Mouse (Mus musculus) lung, embryonic 14.5 days (tissue): ENCODE results near the gene Smurf2. TPM values are rescaled to one million over a fixed set of nuclear protein-coding genes. Genes with fewer than 3 reads are reported as not detected.

Experiments
- ATAC-seq: fragments of 200-750 bp; cut with Nextera tagmentation; 2 replicates; pipeline ENCODE4 v1.8.0; 2017; ENCODE audit warnings: mild to moderate bottlenecking, moderate TSS enrichment, moderate library complexity; ENCODE audit not compliant: insufficient read depth
- DNase-seq: peaks from one replicate; pipeline ENCODE4 v3.0.0-alpha.2; 2015
- H3K27ac ChIP-seq: fragments of 300-500 bp; sonication (generic); 2 replicates; pipeline ENCODE4 v1.5.1; 2014; ENCODE audit warnings: low read depth, mild to moderate bottlenecking, moderate library complexity
- H3K27me3 ChIP-seq: fragments of 300-500 bp; sonication (generic); 2 replicates; pipeline ENCODE4 v1.6.1; 2014; ENCODE audit warnings: low read length, control low read depth; ENCODE audit not compliant: insufficient read depth
- H3K36me3 ChIP-seq: fragments of 300-500 bp; sonication (generic); 2 replicates; pipeline ENCODE4 v1.6.1; 2014; ENCODE audit warnings: control low read depth; ENCODE audit not compliant: insufficient read depth
- H3K4me1 ChIP-seq: fragments of 300-500 bp; sonication (generic); 2 replicates; pipeline ENCODE4 v1.6.1; 2014; ENCODE audit warnings: antibody characterized with exemption, control low read depth; ENCODE audit not compliant: insufficient read depth
- H3K4me2 ChIP-seq: fragments of 300-500 bp; sonication (generic); 2 replicates; pipeline ENCODE4 v1.6.1; 2014; ENCODE audit warnings: mild to moderate bottlenecking
- H3K4me3 ChIP-seq: fragments of 300-500 bp; sonication (generic); 2 replicates; pipeline ENCODE4 v1.5.1; 2014; ENCODE audit warnings: low read depth, low read length
- H3K9ac ChIP-seq: fragments of 300-500 bp; sonication (generic); 2 replicates; pipeline ENCODE4 v1.6.1; 2014
- H3K9me3 ChIP-seq: fragments of 300-500 bp; sonication (generic); 2 replicates; pipeline ENCODE4 v1.6.1; 2016; ENCODE audit warnings: low read depth, low read length, control low read depth
- CTCF ChIP-seq: IDR thresholded peaks from 2 replicates; pipeline ENCODE4 v1.5.1; 2016; ENCODE audit warnings: antibody characterized with exemption, low read depth
- WGBS: fragments of 180-500 bp; shearing (Covaris S2); extraction: QIAGEN DNeasy Blood & Tissue Kit; methylation state at CpG from one replicate; pipeline ENCODE4 v1.1.7; 2014; 5-methylcytosine and 5-hydroxymethylcytosine counted together
- polyA plus RNA-seq: library from polyadenylated mRNA; unstranded; fragments of >200 nt; fragmentation: Nextera tagmentation; extraction: Ambion mirVana; gene quantifications from 2 replicates; pipeline ENCODE4 v1.2.1, GENCODE M21; 2014

The Smurf2 gene
- polyA plus RNA-seq, 1 experiment from 2014 or later: 21.5 TPM

- H3K36me3 ChIP-seq: peaks cover 59% of the 10 kb centered on the region
- H3K4me2 ChIP-seq: no peak overlapping the region
- ATAC-seq: no peak
These were observed 78.5 kb downstream of the Smurf2 start for GRCm38 (mm10) chr11:106842002-106842401.

GRCm38 (mm10) chr11:106828079-106828478, 92.4 kb downstream of the Smurf2 start:
- ATAC-seq (no peak), DNase-seq (no peak)
- no peaks in the 10 kb centered on the region for H3K27me3 ChIP-seq
- H3K4me1 ChIP-seq: no peaks in the 10 kb centered on the region
- H3K36me3 ChIP-seq: peaks cover 74% of the 10 kb centered on the region
- no peak overlapping the region for H3K9ac ChIP-seq
- TF ChIP-seq CTCF: no peak
- H3K4me2 ChIP-seq: no peak overlapping the region
- no peaks in the 10 kb centered on the region for H3K9me3 ChIP-seq
- no peak overlapping the region for H3K27ac ChIP-seq
- no peak overlapping the region for H3K4me3 ChIP-seq
- WGBS: 96% methylated on average over 7 of the region's 7 CpGs

More at GRCm38 (mm10) chr11:106842002-106842401, 78.5 kb downstream of the Smurf2 start:
- 95% methylated on average over 3 of the region's 3 CpGs for WGBS
- DNase-seq: no peak
- Histone ChIP-seq H3K9me3 (no peaks in the 10 kb centered on the region), H3K27ac (no peak overlapping the region), H3K4me3 (no peak overlapping the region), H3K4me1 (no peaks in the 10 kb centered on the region), H3K9ac (no peak overlapping the region), H3K27me3 (no peaks in the 10 kb centered on the region)
- no peak for TF ChIP-seq CTCF

GRCm38 (mm10) chr11:106824403-106824802, 96.1 kb downstream of the Smurf2 start:
- Histone ChIP-seq H3K4me2 (no peak overlapping the region), H3K4me1 (peaks cover 3% of the 10 kb centered on the region; the same call in 1 of the 2 replicates), H3K27ac (no peak overlapping the region), H3K9me3 (no peaks in the 10 kb centered on the region), H3K36me3 (peaks cover 80% of the 10 kb centered on the region), H3K4me3 (no peak overlapping the region), H3K27me3 (no peaks in the 10 kb centered on the region), H3K9ac (no peak overlapping the region)
- ATAC-seq (no peak), DNase-seq (no peak)
- TF ChIP-seq CTCF: no peak
- WGBS: 80% methylated on average over 10 of the region's 10 CpGs

GRCm38 (mm10) chr11:106823741-106824140, 96.8 kb downstream of the Smurf2 start:
- no peak overlapping the region for H3K9ac ChIP-seq
- no peaks in the 10 kb centered on the region for H3K9me3 ChIP-seq
- no peaks in the 10 kb centered on the region for H3K27me3 ChIP-seq
- DNase-seq (no peak), ATAC-seq (no peak)
- peaks cover 82% of the 10 kb centered on the region for H3K36me3 ChIP-seq
- TF ChIP-seq CTCF: no peak
- no peak overlapping the region for H3K4me3 ChIP-seq
- no peak overlapping the region for H3K27ac ChIP-seq
- 87% methylated on average over 8 of the region's 8 CpGs for WGBS
- H3K4me1 ChIP-seq: peaks cover 3% of the 10 kb centered on the region; the same call in 1 of the 2 replicates
- no peak overlapping the region for H3K4me2 ChIP-seq

- H3K27me3 ChIP-seq: no peaks in the 10 kb centered on the region
- DNase-seq (no peak), ATAC-seq (no peak)
- H3K9ac ChIP-seq: no peak overlapping the region
- 85% methylated on average over 5 of the region's 5 CpGs for WGBS
- TF ChIP-seq CTCF: no peak
- H3K27ac ChIP-seq: no peak overlapping the region
- H3K9me3 ChIP-seq: no peaks in the 10 kb centered on the region
- H3K4me3 ChIP-seq: no peak overlapping the region
- peaks cover 3% of the 10 kb centered on the region; the same call in 1 of the 2 replicates for H3K4me1 ChIP-seq
- H3K4me2 ChIP-seq: no peak overlapping the region
- peaks cover 81% of the 10 kb centered on the region for H3K36me3 ChIP-seq
These were observed 97.6 kb downstream of the Smurf2 start for GRCm38 (mm10) chr11:106822911-106823310.

GRCm38 (mm10) chr11:106822491-106822890, 98.0 kb downstream of the Smurf2 start:
- no peak overlapping the region for H3K4me2 ChIP-seq
- 86% methylated on average over 8 of the region's 8 CpGs for WGBS
- H3K36me3 ChIP-seq: peaks cover 81% of the 10 kb centered on the region
- no peak overlapping the region for H3K4me3 ChIP-seq
- DNase-seq (no peak), ATAC-seq (no peak)
- H3K27me3 ChIP-seq: no peaks in the 10 kb centered on the region
- no peak overlapping the region for H3K9ac ChIP-seq
- no peaks in the 10 kb centered on the region for H3K9me3 ChIP-seq
- TF ChIP-seq CTCF: no peak
- H3K4me1 ChIP-seq: peaks cover 3% of the 10 kb centered on the region; the same call in 1 of the 2 replicates
- no peak overlapping the region for H3K27ac ChIP-seq

GRCm38 (mm10) chr11:106821397-106821796, 99.1 kb downstream of the Smurf2 start:
- ATAC-seq (no peak), DNase-seq (no peak)
- 0 out of 2 replicates have a peak overlapping the region, but pooled peaks have one; percentile 39 for H3K27ac ChIP-seq
- H3K4me2 ChIP-seq: no peak overlapping the region
- H3K36me3 ChIP-seq: peaks cover 87% of the 10 kb centered on the region
- no peak for TF ChIP-seq CTCF
- peaks cover 3% of the 10 kb centered on the region; the same call in 1 of the 2 replicates for H3K4me1 ChIP-seq
- no peak overlapping the region for H3K9ac ChIP-seq
- H3K4me3 ChIP-seq: no peak overlapping the region
- no peaks in the 10 kb centered on the region for H3K27me3 ChIP-seq
- no peaks in the 10 kb centered on the region for H3K9me3 ChIP-seq
- WGBS: 75% methylated on average over 6 of the region's 6 CpGs
